Mouse (Mus musculus): ENCODE results near the gene Iffo1. TPM values are rescaled to one million over a fixed set of nuclear protein-coding genes. Genes with fewer than 3 reads are reported as not detected.

The Iffo1 gene
- polyA plus RNA-seq, 1 experiment from 2014 or later: 4.8 TPM

- Histone ChIP-seq H3K9ac (replicated peaks) (no peak overlapping the region), H3K4me2 (ENCODE audit: low read depth, low read length) (no peak overlapping the region), H3K4me3 (ENCODE audit: low read depth, low read length) (no peak overlapping the region), H3K27ac (ENCODE audit: low read depth) (no peak overlapping the region), H3K9me3 (ENCODE audit: low read length) (no peaks in the 10 kb centered on the region), H3K27me3 (ENCODE audit: insufficient read depth, low read length) (no peaks in the 10 kb centered on the region), H3K36me3 (replicated peaks; ENCODE audit: insufficient read depth, low read length) (peaks cover 93% of the 10 kb centered on the region), H3K4me1 (ENCODE audit: insufficient read depth) (no peaks in the 10 kb centered on the region)
- TF ChIP-seq EP300 (IDR thresholded peaks at IDR 0.05; ENCODE audit: low read depth) (no peak), CTCF (IDR thresholded peaks at IDR 0.05; ENCODE audit: low read depth) (peak; percentile 62)
- no peak for ATAC-seq
- DNase-seq: peak; percentile 52
- 92% methylated on average over 7 of the region's 7 CpGs for WGBS (ENCODE audit: insufficient replicate concordance)
These were observed 34.1 kb upstream of the Iffo1 start for GRCm38 (mm10) chr6:125110927-125111326.

- H3K4me3 ChIP-seq (ENCODE audit: low read depth, low read length): no peak overlapping the region
- WGBS (ENCODE audit: insufficient replicate concordance): 70% methylated on average over 11 of the region's 11 CpGs
- ATAC-seq: peak; percentile 51
- H3K9me3 ChIP-seq (ENCODE audit: low read length): no peaks in the 10 kb centered on the region
- no peak for TF ChIP-seq CTCF (IDR thresholded peaks at IDR 0.05; ENCODE audit: low read depth)
- TF ChIP-seq EP300 (IDR thresholded peaks at IDR 0.05; ENCODE audit: low read depth): no peak
- H3K4me2 ChIP-seq (ENCODE audit: low read depth, low read length): no peak overlapping the region
- H3K9ac ChIP-seq (replicated peaks): no peak overlapping the region
- peaks cover 93% of the 10 kb centered on the region for H3K36me3 ChIP-seq (replicated peaks; ENCODE audit: insufficient read depth, low read length)
- no peak for DNase-seq
- H3K4me1 ChIP-seq (ENCODE audit: insufficient read depth): no peaks in the 10 kb centered on the region
- H3K27me3 ChIP-seq (ENCODE audit: insufficient read depth, low read length): no peaks in the 10 kb centered on the region
- no peak overlapping the region for H3K27ac ChIP-seq (ENCODE audit: low read depth)
These were observed 32.5 kb upstream of the Iffo1 start for GRCm38 (mm10) chr6:125112553-125112952.

GRCm38 (mm10) chr6:125119387-125119786 is 25.7 kb upstream of the Iffo1 start:
- WGBS (ENCODE audit: insufficient replicate concordance): 82% methylated on average over 8 of the region's 8 CpGs
- ATAC-seq: no peak
- Histone ChIP-seq H3K4me3 (ENCODE audit: low read depth, low read length) (no peak overlapping the region), H3K4me1 (ENCODE audit: insufficient read depth) (no peaks in the 10 kb centered on the region), H3K4me2 (ENCODE audit: low read depth, low read length) (no peak overlapping the region), H3K9me3 (ENCODE audit: low read length) (no peaks in the 10 kb centered on the region), H3K9ac (replicated peaks) (0 out of 2 replicates have a peak overlapping the region, but pooled peaks have one; percentile 2), H3K36me3 (replicated peaks; ENCODE audit: insufficient read depth, low read length) (peaks cover 88% of the 10 kb centered on the region), H3K27me3 (ENCODE audit: insufficient read depth, low read length) (no peaks in the 10 kb centered on the region), H3K27ac (ENCODE audit: low read depth) (no peak overlapping the region)
- no peak for DNase-seq
- no peak for TF ChIP-seq CTCF (IDR thresholded peaks at IDR 0.05; ENCODE audit: low read depth)
- TF ChIP-seq EP300 (IDR thresholded peaks at IDR 0.05; ENCODE audit: low read depth): no peak

- Histone ChIP-seq H3K27ac (ENCODE audit: low read depth) (no peak overlapping the region), H3K27me3 (ENCODE audit: insufficient read depth, low read length) (no peaks in the 10 kb centered on the region), H3K9me3 (ENCODE audit: low read length) (no peaks in the 10 kb centered on the region), H3K4me3 (ENCODE audit: low read depth, low read length) (no peak overlapping the region), H3K9ac (replicated peaks) (no peak overlapping the region), H3K4me1 (ENCODE audit: insufficient read depth) (peaks cover 10% of the 10 kb centered on the region), H3K36me3 (replicated peaks; ENCODE audit: insufficient read depth, low read length) (peaks cover 58% of the 10 kb centered on the region), H3K4me2 (ENCODE audit: low read depth, low read length) (no peak overlapping the region)
- TF ChIP-seq CTCF (IDR thresholded peaks at IDR 0.05; ENCODE audit: low read depth) (no peak), EP300 (IDR thresholded peaks at IDR 0.05; ENCODE audit: low read depth) (no peak)
- DNase-seq: no peak
- 92% methylated on average over 12 of the region's 12 CpGs for WGBS (ENCODE audit: insufficient replicate concordance)
- ATAC-seq: no peak
These were observed 16.3 kb upstream of the Iffo1 start for GRCm38 (mm10) chr6:125128724-125129123.

GRCm38 (mm10) chr6:125129710-125130402 is 15.2 kb upstream of the Iffo1 start:
- ATAC-seq (no peak), DNase-seq (no peak)
- TF ChIP-seq CTCF (IDR thresholded peaks at IDR 0.05; ENCODE audit: low read depth): no peak
- TF ChIP-seq EP300 (IDR thresholded peaks at IDR 0.05; ENCODE audit: low read depth): no peak
- Histone ChIP-seq H3K9me3 (ENCODE audit: low read length) (no peaks in the 10 kb centered on the region), H3K9ac (replicated peaks) (no peak overlapping the region), H3K36me3 (replicated peaks; ENCODE audit: insufficient read depth, low read length) (peaks cover 55% of the 10 kb centered on the region), H3K27ac (ENCODE audit: low read depth) (no peak overlapping the region), H3K4me3 (ENCODE audit: low read depth, low read length) (no peak overlapping the region), H3K4me1 (ENCODE audit: insufficient read depth) (peaks cover 10% of the 10 kb centered on the region), H3K4me2 (ENCODE audit: low read depth, low read length) (no peak overlapping the region), H3K27me3 (ENCODE audit: insufficient read depth, low read length) (no peaks in the 10 kb centered on the region)
- WGBS (ENCODE audit: insufficient replicate concordance): 86% methylated on average over 20 of the region's 20 CpGs

- ATAC-seq (peak; percentile 95), DNase-seq (peak; percentile 97)
- Histone ChIP-seq H3K4me1 (ENCODE audit: insufficient read depth) (peaks cover 10% of the 10 kb centered on the region), H3K9me3 (ENCODE audit: low read length) (no peaks in the 10 kb centered on the region), H3K36me3 (replicated peaks; ENCODE audit: insufficient read depth, low read length) (peaks cover 55% of the 10 kb centered on the region), H3K9ac (replicated peaks) (peak within 1 kb of the TSS; percentile 84), H3K27me3 (ENCODE audit: insufficient read depth, low read length) (no peaks in the 10 kb centered on the region), H3K4me3 (ENCODE audit: low read depth, low read length) (peak within 1 kb of the TSS; percentile 81), H3K4me2 (ENCODE audit: low read depth, low read length) (peak within 1 kb of the TSS; percentile 97), H3K27ac (ENCODE audit: low read depth) (peak within 1 kb of the TSS; percentile 91)
- no peak for TF ChIP-seq EP300 (IDR thresholded peaks at IDR 0.05; ENCODE audit: low read depth)
- TF ChIP-seq CTCF (IDR thresholded peaks at IDR 0.05; ENCODE audit: low read depth): no peak
- WGBS (ENCODE audit: insufficient replicate concordance): under 1% methylated on average over 66 of the region's 66 CpGs
These were observed 13.5 kb upstream of the Iffo1 start, which contains the start of gene Nop2 for GRCm38 (mm10) chr6:125131302-125132156. Nop2 (plus strand) TSS chr6:125131909.
